Mouse (Mus musculus): ENCODE measurements at regions not wholly inside any gene's neighbourhood (a gene's known extent, or its start where the extent isn't known, plus 50 kb on each side); places are given as distances from the start of the nearest gene placed in this dataset.

GRCm38 (mm10) chr12:60584846-60585245 lies 938.1 kb upstream of the Lrfn5 start:
- in situ Hi-C loops (cut with MseI, MboI) = loop anchor here (25.0 kb wide), 1 partner anchor 1198 kb away; no protein-coding TSS in a partner anchor
